Mouse (Mus musculus) G1E (cell line): ENCODE data around the gene Tom1l2.

Experiments
- CTCF ChIP-seq: IDR thresholded peaks from 2 replicates; pipeline ENCODE4 v1.5.1; 2012; ENCODE audit warnings: low read depth, low read length, inconsistent platforms, mixed read lengths
- GATA1 ChIP-seq: IDR thresholded peaks from 2 replicates; pipeline ENCODE4 v1.6.1; 2012; ENCODE audit warnings: borderline replicate concordance, low read length, inconsistent platforms, mixed read lengths

- TF ChIP-seq GATA1 (no peak), CTCF (no peak)
Measured at GRCm38 (mm10) chr11:60178506-60178905, 174.2 kb downstream of the Tom1l2 start.
